Mouse (Mus musculus) liver, postnatal 0 days (tissue): ENCODE data around the gene Ms4a4b. TPM values are rescaled to one million over a fixed set of nuclear protein-coding genes. Genes with fewer than 3 reads are reported as not detected.
A peak's percentile ranks its signal among the peaks of the same experiment; 100 is the strongest.
"Not testable (repeated sequence)": the region's sequence is repeated elsewhere in the genome, so short reads cannot be mapped to it uniquely, and the experiment has no call there.

Experiments used
- ATAC-seq: fragments of 200-750 bp; cut with Nextera tagmentation; 2 replicates; pipeline ENCODE4 v1.8.0; 2017; ENCODE audit warnings: mild to moderate bottlenecking, moderate library complexity
- DNase-seq: peaks from one replicate; pipeline ENCODE4 v3.0.0-alpha.2; 2016
- H3K27ac ChIP-seq: fragments of 300-500 bp; sonication (generic); 2 replicates; pipeline ENCODE4 v1.5.1; 2014; ENCODE audit warnings: antibody characterized with exemption, moderate library complexity, mild to moderate bottlenecking, low read depth
- H3K27me3 ChIP-seq: fragments of 300-500 bp; sonication (generic); 2 replicates; pipeline ENCODE4 v1.6.1; 2014; ENCODE audit warnings: low read length, control low read depth, mixed read lengths; ENCODE audit not compliant: insufficient read depth
- H3K36me3 ChIP-seq: fragments of 300-500 bp; sonication (generic); replicated peaks from 2 replicates; pipeline ENCODE4 v1.6.1; 2014; ENCODE audit warnings: mild to moderate bottlenecking, control low read depth, low read length, moderate library complexity, mixed read lengths; ENCODE audit not compliant: insufficient read depth
- H3K4me1 ChIP-seq: fragments of 300-500 bp; sonication (generic); 2 replicates; pipeline ENCODE4 v1.6.1; 2014; ENCODE audit warnings: antibody characterized with exemption, mild to moderate bottlenecking, control low read depth; ENCODE audit not compliant: insufficient read depth
- H3K4me2 ChIP-seq: fragments of 300-500 bp; sonication (generic); 2 replicates; pipeline ENCODE4 v1.6.1; 2014; ENCODE audit warnings: low read depth, mild to moderate bottlenecking, low read length, moderate library complexity, mixed read lengths
- H3K4me3 ChIP-seq: fragments of 300-500 bp; sonication (generic); 2 replicates; pipeline ENCODE4 v1.5.1; 2014; ENCODE audit warnings: low read depth, low read length
- H3K9ac ChIP-seq: fragments of 300-500 bp; sonication (generic); replicated peaks from 2 replicates; pipeline ENCODE4 v1.6.1; 2014; ENCODE audit warnings: mild to moderate bottlenecking, moderate library complexity
- H3K9me3 ChIP-seq: fragments of 300-500 bp; sonication (generic); 2 replicates; pipeline ENCODE4 v1.6.1; 2016; ENCODE audit warnings: mild to moderate bottlenecking, control low read depth, low read length, mixed read lengths
- CTCF ChIP-seq: sonication (generic); IDR thresholded peaks from 2 replicates; pipeline ENCODE4 v1.5.1; 2016; ENCODE audit warnings: antibody characterized with exemption, low read depth
- EP300 ChIP-seq: IDR thresholded peaks from 2 replicates; pipeline ENCODE4 v1.6.1; 2016; ENCODE audit warnings: antibody characterized with exemption, low read depth, mild to moderate bottlenecking
- WGBS: fragments of 180-500 bp; shearing (Covaris S2); extraction: QIAGEN DNeasy Blood & Tissue Kit; methylation state at CpG from one replicate; pipeline ENCODE4 v1.1.7; 2014; ENCODE audit not compliant: insufficient replicate concordance; 5-methylcytosine and 5-hydroxymethylcytosine counted together
- polyA plus RNA-seq: library from polyadenylated mRNA; unstranded; fragments of >200 nt; fragmentation: Nextera tagmentation; extraction: Ambion mirVana; gene quantifications from 2 replicates; pipeline ENCODE4 v1.2.1, GENCODE M21; 2015

Gene Ms4a4b
- polyA plus RNA-seq, 1 experiment from 2014 or later = 2.3 TPM

GRCm38 (mm10) chr19:11496361-11496760 lies 53.0 kb downstream of the Ms4a4b start:
- Histone ChIP-seq H3K36me3 (no peaks in the 10 kb centered on the region), H3K9me3 (no peaks in the 10 kb centered on the region)
- 77% methylated on average over 6 of the region's 6 CpGs for WGBS

GRCm38 (mm10) chr19:11497300-11497699 lies 53.9 kb downstream of the Ms4a4b start:
- H3K36me3 ChIP-seq, DNase-seq, H3K9ac ChIP-seq, H3K4me2 ChIP-seq, H3K27me3 ChIP-seq, ATAC-seq, H3K27ac ChIP-seq, H3K4me1 ChIP-seq, H3K4me3 ChIP-seq, H3K9me3 ChIP-seq: not testable (repeated sequence)
- 41% methylated on average over 1 of the region's 1 CpGs for WGBS

More at GRCm38 (mm10) chr19:11496361-11496760, 53.0 kb downstream of the Ms4a4b start:
- no peak overlapping the region for H3K9ac ChIP-seq
- ATAC-seq (no peak), DNase-seq (no peak)
- H3K4me1 ChIP-seq = no peaks in the 10 kb centered on the region
- no peak overlapping the region for H3K4me3 ChIP-seq
- H3K27me3 ChIP-seq = no peaks in the 10 kb centered on the region
- H3K27ac ChIP-seq = no peak overlapping the region
- TF ChIP-seq CTCF (no peak), EP300 (no peak)
- no peak overlapping the region for H3K4me2 ChIP-seq

GRCm38 (mm10) chr19:11500796-11501195 lies 57.4 kb downstream of the Ms4a4b start:
- H3K9me3 ChIP-seq = no peaks in the 10 kb centered on the region
- ATAC-seq (no peak), DNase-seq (no peak)
- TF ChIP-seq EP300 (no peak), CTCF (no peak)
- whole genome bisulfite sequencing = 84% methylated on average over 1 of the region's 1 CpGs
- H3K4me3 ChIP-seq = no peak overlapping the region
- no peak overlapping the region for H3K27ac ChIP-seq
- no peaks in the 10 kb centered on the region for H3K36me3 ChIP-seq
- H3K4me1 ChIP-seq = no peaks in the 10 kb centered on the region
- H3K27me3 ChIP-seq = no peaks in the 10 kb centered on the region
- no peak overlapping the region for H3K4me2 ChIP-seq
- no peak overlapping the region for H3K9ac ChIP-seq

DNA sequence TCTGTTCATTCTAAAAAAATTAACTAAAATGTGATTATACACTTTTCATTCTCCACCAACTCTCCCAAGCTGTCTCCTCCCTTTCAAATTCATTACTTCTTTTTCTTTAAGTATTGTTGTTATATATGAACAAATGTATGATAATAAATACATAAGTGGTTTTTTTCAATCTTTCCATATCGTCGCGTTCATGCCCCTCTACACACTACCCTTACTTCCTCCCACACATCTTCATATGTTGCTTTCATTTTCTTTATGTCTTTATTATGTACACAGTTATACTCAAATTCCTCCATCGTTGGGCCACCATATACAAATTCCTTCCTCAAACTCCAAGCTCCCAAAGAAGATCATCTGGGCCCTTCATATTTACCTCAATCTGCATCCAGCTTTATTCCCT lies 58.0 kb downstream of the Ms4a4b start:
- no peak overlapping the region for H3K4me3 ChIP-seq
- no peak overlapping the region for H3K9ac ChIP-seq
- no peaks in the 10 kb centered on the region for H3K9me3 ChIP-seq
- ATAC-seq (no peak), DNase-seq (no peak)
- TF ChIP-seq CTCF = no peak
- TF ChIP-seq EP300 = no peak
- no peak overlapping the region for H3K27ac ChIP-seq
- H3K4me2 ChIP-seq = no peak overlapping the region
- 76% methylated on average over 4 of the region's 4 CpGs for WGBS
- no peaks in the 10 kb centered on the region for H3K27me3 ChIP-seq
- no peaks in the 10 kb centered on the region for H3K36me3 ChIP-seq
- H3K4me1 ChIP-seq = no peaks in the 10 kb centered on the region

DNA sequence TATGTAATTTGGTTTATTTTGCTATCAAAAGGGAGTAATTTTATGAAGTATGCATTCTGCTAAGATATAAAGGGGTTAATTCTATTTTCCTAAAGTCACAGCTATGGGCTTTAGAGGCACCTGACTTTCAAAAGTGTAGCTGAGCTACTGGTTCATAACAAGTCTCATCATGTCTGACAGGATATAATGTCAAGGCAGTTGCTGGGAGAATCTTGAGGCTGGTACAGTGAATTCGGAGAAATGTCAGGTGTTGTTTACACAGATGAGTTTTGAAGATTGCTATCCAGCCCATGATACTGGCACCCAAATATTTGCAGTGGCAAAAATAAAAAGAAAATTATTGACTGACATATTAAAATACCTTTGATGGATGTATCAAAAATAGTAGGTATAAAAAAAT lies 61.5 kb downstream of the Ms4a4b start:
- Histone ChIP-seq H3K9ac (no peak overlapping the region), H3K36me3 (no peaks in the 10 kb centered on the region), H3K4me1 (no peaks in the 10 kb centered on the region), H3K4me2 (no peak overlapping the region), H3K27me3 (no peaks in the 10 kb centered on the region), H3K27ac (no peak overlapping the region), H3K4me3 (no peak overlapping the region), H3K9me3 (no peaks in the 10 kb centered on the region)
- TF ChIP-seq CTCF = no peak
- TF ChIP-seq EP300 = no peak
- 79% methylated on average over 1 of the region's 1 CpGs for WGBS
- no peak for ATAC-seq
- no peak for DNase-seq

- no peaks in the 10 kb centered on the region for H3K9me3 ChIP-seq
- 36% methylated on average over 1 of the region's 1 CpGs for WGBS
- H3K9ac ChIP-seq = no peak overlapping the region
- H3K36me3 ChIP-seq = no peaks in the 10 kb centered on the region
- ATAC-seq = peak; percentile 41; the same call in 1 of the 2 replicates
- no peak overlapping the region for H3K4me2 ChIP-seq
- no peak for DNase-seq
- TF ChIP-seq CTCF (no peak), EP300 (0 out of 2 replicates have a peak, but pooled peaks have one; percentile 21)
- H3K27me3 ChIP-seq = no peaks in the 10 kb centered on the region
- H3K4me3 ChIP-seq = no peak overlapping the region
- peaks cover 13% of the 10 kb centered on the region for H3K4me1 ChIP-seq
- H3K27ac ChIP-seq = no peak overlapping the region
These were observed 70.1 kb downstream of the Ms4a4b start for GRCm38 (mm10) chr19:11513458-11513857.

DNA sequence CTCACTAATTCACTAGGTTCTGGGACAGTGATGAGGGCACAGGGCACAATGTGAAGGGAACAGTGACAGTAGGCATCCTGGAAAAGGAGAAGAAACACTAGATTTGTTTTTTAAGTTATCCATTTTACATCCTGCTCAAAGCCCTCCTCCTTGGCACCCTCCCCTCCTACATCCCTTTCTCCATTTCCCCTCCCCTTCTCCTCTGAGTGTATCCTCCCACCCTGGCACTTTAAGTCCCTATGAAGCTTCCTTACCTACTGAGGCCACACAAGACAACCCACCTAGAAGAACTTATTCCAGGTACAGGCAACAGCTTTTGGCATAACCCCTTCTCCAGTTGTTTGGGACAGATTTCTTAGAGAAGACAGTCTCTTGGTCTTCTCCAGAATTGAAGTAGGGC lies 72.9 kb downstream of the Ms4a4b start, which contains the start of gene Ms4a6b:
Gene Ms4a6b, plus strand, starts transcription at position 267 of the 400 bp plus-strand sequence.
- H3K4me2 ChIP-seq = no peak within 1 kb of the TSS
- H3K9me3 ChIP-seq = no peaks in the 10 kb centered on the region
- no peaks in the 10 kb centered on the region for H3K36me3 ChIP-seq
- H3K9ac ChIP-seq = no peak within 1 kb of the TSS
- no peak within 1 kb of the TSS for H3K27ac ChIP-seq
- ATAC-seq (no peak), DNase-seq (no peak)
- TF ChIP-seq CTCF (no peak), EP300 (no peak)
- no peaks in the 10 kb centered on the region for H3K27me3 ChIP-seq
- H3K4me1 ChIP-seq = peaks cover 13% of the 10 kb centered on the region
- H3K4me3 ChIP-seq = no peak within 1 kb of the TSS

Other genes with a start within 250 kb of the Ms4a4b start
- gene Ms4a13, start 246.8 kb upstream of the Ms4a4b start, polyA plus RNA-seq = not detected in 2 replicates
- not detected in 2 replicates for gene Ms4a12, start 211.1 kb upstream of the Ms4a4b start, polyA plus RNA-seq
- gene Ms4a1, start 177.3 kb upstream of the Ms4a4b start, polyA plus RNA-seq = 3.3 and 3.8 TPM in 2 replicates
- gene Ms4a5, start 159.7 kb upstream of the Ms4a4b start, polyA plus RNA-seq = not detected in 2 replicates
- gene Ms4a14, start 129.1 kb upstream of the Ms4a4b start, polyA plus RNA-seq = 0.02 TPM in 1 of 2 replicates, not detected in the other
- 2.9 and 3.5 TPM in 2 replicates for gene Ms4a7, start 107.4 kb upstream of the Ms4a4b start, polyA plus RNA-seq
- gene Ms4a4a, start 68.0 kb upstream of the Ms4a4b start, polyA plus RNA-seq = 2.8 and 3.2 TPM in 2 replicates
- gene Ms4a4c, start 38.8 kb upstream of the Ms4a4b start, polyA plus RNA-seq = 2.1 and 2.5 TPM in 2 replicates
- 13.1 and 13.4 TPM in 2 replicates for gene Ms4a6c, start 25.8 kb downstream of the Ms4a4b start, polyA plus RNA-seq
- 1.6 and 2.1 TPM in 2 replicates for gene Gm8369, start 42.4 kb downstream of the Ms4a4b start, polyA plus RNA-seq
- gene Ms4a6b, start 73.0 kb downstream of the Ms4a4b start, polyA plus RNA-seq = 3.2 and 3.8 TPM in 2 replicates
- 1.5 and 1.7 TPM in 2 replicates for gene Ms4a4d, start 93.2 kb downstream of the Ms4a4b start, polyA plus RNA-seq
- 8.8 and 9.0 TPM in 2 replicates for gene Ms4a6d, start 161.3 kb downstream of the Ms4a4b start, polyA plus RNA-seq
- gene Ms4a2, start 180.2 kb downstream of the Ms4a4b start, polyA plus RNA-seq = 0.86 and 0.90 TPM in 2 replicates
- 37.6 and 38.0 TPM in 2 replicates for gene Ms4a3, start 197.3 kb downstream of the Ms4a4b start, polyA plus RNA-seq
- gene Oosp2, start 217.0 kb downstream of the Ms4a4b start, polyA plus RNA-seq = 0.19 TPM in 1 of 2 replicates, not detected in the other
- gene Oosp1, start 247.6 kb downstream of the Ms4a4b start, polyA plus RNA-seq = 0.26 and 0.54 TPM in 2 replicates